Mouse (Mus musculus) testis, postnatal 14 days (tissue): ENCODE measurements at regions not wholly inside any gene's neighbourhood (a gene's known extent, or its start where the extent isn't known, plus 50 kb on each side); places are given as distances from the start of the nearest gene placed in this dataset.

Source experiments
- DNase-seq: peaks from one replicate; pipeline ENCODE4 v3.0.0; 2021; ENCODE audit warnings: low spot score

GRCm38 (mm10) chr7:63313096-63313495 lies 100.7 kb upstream of the Chrna7 start:
- DNase-seq, result no peak

DNA sequence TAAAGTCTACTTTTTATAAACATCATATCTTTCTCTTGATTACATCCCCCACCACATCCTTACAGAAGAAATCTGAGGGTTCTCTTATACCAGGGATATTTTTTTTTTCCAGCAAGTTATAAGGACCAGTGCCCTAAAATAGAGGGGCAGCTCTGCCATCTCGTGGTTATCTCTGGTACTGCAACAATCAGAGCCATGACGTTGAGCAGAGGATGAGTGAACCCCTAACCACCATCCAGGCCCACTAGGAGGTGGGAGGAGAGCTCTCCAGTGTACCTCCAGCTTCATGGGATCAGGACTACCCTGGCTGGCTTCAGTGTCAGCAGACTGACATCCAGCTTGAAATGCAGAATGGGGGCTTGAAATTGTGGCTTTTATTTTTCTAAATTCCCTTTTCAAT lies 107.2 kb upstream of the Chrna7 start:
- peak; percentile 9 for DNase-seq

DNA sequence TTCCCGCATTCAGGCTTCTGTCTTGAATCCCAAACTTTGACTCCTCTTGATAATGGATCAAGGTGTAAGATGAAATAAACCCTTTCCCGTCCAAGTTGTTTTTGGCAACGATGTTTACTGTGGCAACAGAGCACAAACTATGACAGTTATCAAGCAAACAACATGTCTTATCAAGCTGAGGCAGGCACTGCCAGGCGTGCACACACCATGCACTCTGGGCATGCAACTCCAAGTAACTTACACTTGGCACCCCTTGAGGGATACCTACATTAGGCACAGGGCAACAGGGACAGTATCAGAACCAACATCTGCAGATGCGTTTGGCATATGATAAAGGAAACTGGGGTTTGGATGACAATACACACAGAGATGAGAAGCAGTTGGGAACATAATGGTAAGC lies 108.8 kb upstream of the Chrna7 start:
- DNase-seq, result no peak

DNA sequence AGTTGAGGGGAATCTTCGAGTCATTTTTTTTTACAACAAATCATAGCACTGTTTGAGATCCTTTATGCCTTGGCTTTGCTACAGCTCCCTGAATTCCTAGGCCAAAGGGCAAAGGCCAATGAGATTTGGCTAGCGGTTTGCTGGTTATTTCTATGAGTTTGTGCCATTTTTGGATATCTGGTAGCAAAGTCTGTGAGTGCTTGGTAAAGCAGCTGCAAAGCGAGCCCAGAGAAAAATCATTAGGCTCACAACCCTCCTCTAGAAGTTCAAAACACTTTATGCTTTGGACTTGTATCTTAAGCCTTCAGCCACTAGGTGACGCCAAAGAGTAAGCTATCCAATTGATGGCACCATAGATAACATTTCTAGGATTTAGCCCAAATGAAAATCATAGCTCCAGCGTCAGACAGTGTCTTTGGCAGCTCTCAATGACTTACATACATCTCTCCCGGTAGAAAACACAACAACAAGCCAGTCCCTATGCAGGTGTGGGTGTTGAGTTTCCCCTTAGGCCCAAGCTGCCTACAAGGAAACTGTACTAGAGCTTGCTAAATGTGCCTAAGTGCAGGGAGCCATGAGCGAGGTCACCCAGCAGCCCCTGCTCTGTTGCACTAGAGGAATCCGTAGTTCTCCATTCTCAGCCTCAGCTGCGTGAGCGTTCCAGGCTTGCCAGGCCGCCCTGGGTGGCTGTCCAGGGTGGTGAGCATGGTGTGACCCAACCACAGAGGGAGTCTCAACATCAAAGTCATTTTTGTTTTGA lies 109.8 kb upstream of the Chrna7 start:
- no peak for DNase-seq

GRCm38 (mm10) chr7:63335146-63335545 lies 109.4 kb upstream of the Otud7a start:
- DNase-seq, result no peak

- DNase-seq, result no peak
Measured at GRCm38 (mm10) chr7:63336072-63336471, 108.5 kb upstream of the Otud7a start.

DNA sequence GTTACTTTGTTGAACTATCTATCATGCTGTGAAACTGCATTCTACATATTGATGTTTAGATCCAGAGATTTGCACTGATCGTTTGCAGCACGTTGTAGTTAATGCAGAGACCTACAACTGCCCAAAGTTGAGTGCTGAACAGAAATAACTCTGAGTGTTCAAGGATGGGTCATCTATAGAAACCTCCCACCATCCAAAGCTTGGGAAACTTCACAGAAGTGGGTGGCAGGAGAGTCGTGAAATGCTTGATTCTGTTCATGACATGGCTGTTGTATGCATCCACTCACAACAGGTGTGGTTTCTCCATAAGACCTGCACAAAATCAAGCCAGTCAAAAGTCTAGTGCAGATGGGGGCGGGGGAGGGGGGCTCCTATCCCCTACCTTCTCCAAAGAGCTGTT lies 102.8 kb upstream of the Otud7a start:
- no peak for DNase-seq

- DNase-seq, result peak; percentile 20
Measured at GRCm38 (mm10) chr7:63345671-63346392, 98.7 kb upstream of the Otud7a start.

DNA sequence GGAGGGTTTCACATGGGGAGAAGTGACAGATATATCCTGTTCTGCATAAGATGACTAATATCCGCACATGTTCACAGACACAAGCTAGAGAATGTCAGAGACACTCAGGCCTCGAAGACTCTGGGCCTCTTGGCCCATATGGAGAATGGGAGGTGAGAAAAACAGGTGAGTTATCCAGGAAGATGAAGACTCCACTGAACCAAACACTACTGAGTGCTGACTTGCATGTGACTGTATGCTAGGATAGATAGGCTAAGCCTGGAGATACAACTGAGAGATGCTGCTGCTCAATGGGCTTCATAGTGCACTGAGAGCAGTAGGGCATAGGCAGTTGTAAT lies 98.2 kb upstream of the Otud7a start:
- DNase-seq, result no peak
